18 mouse cellular contexts compared by ENCODE assay signal in the genomic region with DNA sequence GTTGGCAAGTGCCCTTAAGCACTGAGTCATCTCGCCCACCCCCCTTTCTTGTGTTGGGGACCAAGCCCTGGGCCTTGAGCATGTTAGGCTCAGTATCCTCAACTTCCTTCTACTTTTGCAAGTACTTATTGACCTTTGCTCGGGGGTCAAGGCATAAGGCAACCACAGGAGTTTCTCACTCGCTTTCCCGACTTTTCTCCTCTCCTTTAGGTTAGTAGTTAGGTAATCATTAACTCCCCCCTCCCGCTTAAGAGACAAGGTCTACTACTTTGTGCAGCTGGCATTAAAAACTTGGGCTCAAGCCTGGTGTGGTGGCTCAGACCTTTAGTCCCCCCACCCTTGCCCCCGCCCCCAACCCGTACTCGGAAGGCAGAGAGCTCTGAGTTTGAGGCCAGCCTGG. TPM values are rescaled to one million over a fixed set of nuclear protein-coding genes. Genes with fewer than 3 reads are reported as not detected.
DNase-seq lines count a peak whose midpoint lies in the region; ATAC-seq and TF ChIP-seq lines count a peak whose summit lies in the region.
"Had no signal": no experiment of that assay in that cellular context is flagged by ENCODE, and none has a peak within 500 bp of the region (broad histone marks: within the 10 kb centered on the region; RNA-seq: fewer than 3 reads in every experiment).

No protein-coding gene starts in this region.

- H3K4me2 ChIP-seq in liver, embryonic 13.5 days = no peak overlapping the region
- no peak overlapping the region for H3K4me2 ChIP-seq in liver, embryonic 11.5 days
- H3K4me2 ChIP-seq: limb, embryonic 15.5 days; midbrain, embryonic 15.5 days had no signal

- no peak overlapping the region for H3K4me3 ChIP-seq in liver, embryonic 13.5 days (replicated peaks)
- H3K4me3 ChIP-seq in liver, embryonic 11.5 days (ENCODE audit: low read depth, low read length) = no peak overlapping the region
- no peak overlapping the region for H3K4me3 ChIP-seq in ES-E14 (ENCODE audit: insufficient read depth in 1 of 2, low read depth in 1 of 2, low read length in 2 of 2, poor library complexity in 1 of 2, severe bottlenecking in 1 of 2)
- H3K4me3 ChIP-seq: heart, adult 2 months; limb, embryonic 15.5 days; megakaryocyte, embryonic 14.5 days; midbrain, embryonic 15.5 days had no signal

- peaks cover 28% of the 10 kb centered on the region for H3K4me1 ChIP-seq in liver, embryonic 13.5 days (replicated peaks)
- H3K4me1 ChIP-seq in liver, embryonic 11.5 days (replicated peaks; ENCODE audit: control insufficient read depth, insufficient read depth, low read length) = peaks cover 16% of the 10 kb centered on the region
- peaks cover 9 to 15% of the 10 kb centered on the region in 2 experiments for H3K4me1 ChIP-seq in ES-E14 (ENCODE audit: control insufficient read depth in 2 of 2, insufficient read depth in 2 of 2, low read length in 2 of 2, poor library complexity in 1 of 2)

- no peaks in the 10 kb centered on the region for H3K36me3 ChIP-seq in liver, embryonic 13.5 days
- H3K36me3 ChIP-seq in liver, embryonic 11.5 days (ENCODE audit: control insufficient read depth, insufficient read depth, low read length) = no peaks in the 10 kb centered on the region
- no peaks in the 10 kb centered on the region for H3K36me3 ChIP-seq in ES-E14 (ENCODE audit: control insufficient read depth, insufficient read depth, low read length, poor library complexity, severe bottlenecking)
- H3K36me3 ChIP-seq: limb, embryonic 15.5 days; midbrain, embryonic 15.5 days had no signal

- H3K27ac ChIP-seq in liver, embryonic 13.5 days = peak overlapping the region; percentile 25; the same call in 1 of the 2 replicates
- H3K27ac ChIP-seq in liver, embryonic 11.5 days (ENCODE audit: low read depth, low read length) = no peak overlapping the region
- H3K27ac ChIP-seq in ES-E14 (ENCODE audit: insufficient read depth, low read depth, low read length, poor library complexity, severe bottlenecking) = no peak overlapping the region; the same call in 1 of the 2 replicates
- H3K27ac ChIP-seq: heart, adult 2 months; limb, embryonic 15.5 days; midbrain, embryonic 15.5 days had no signal

- in situ Hi-C loops in ES-E14 (cut with MboI; ENCODE audit: low sequenced_read_pairs in 2 of 2, unreplicated experiment in 2 of 2) = no loop called here

- H3K9ac ChIP-seq in liver, embryonic 13.5 days = no peak overlapping the region
- no peak overlapping the region for H3K9ac ChIP-seq in liver, embryonic 11.5 days (ENCODE audit: low read depth, low read length)
- H3K9ac ChIP-seq in ES-E14 (ENCODE audit: insufficient read depth, low read depth, low read length, poor library complexity, severe bottlenecking) = peak overlapping the region; percentile 18; the same call in 1 of the 2 replicates
- H3K9ac ChIP-seq: forebrain, postnatal 0 days; limb, embryonic 15.5 days; midbrain, embryonic 15.5 days had no signal

- H3K27me3 ChIP-seq in liver, embryonic 13.5 days = no peaks in the 10 kb centered on the region
- no peaks in the 10 kb centered on the region for H3K27me3 ChIP-seq in liver, embryonic 11.5 days (replicated peaks; ENCODE audit: control insufficient read depth, insufficient read depth, low read length)
- H3K27me3 ChIP-seq: limb, embryonic 15.5 days; megakaryocyte, embryonic 14.5 days had no signal

- H3K9me3 ChIP-seq in liver, embryonic 13.5 days (replicated peaks) = no peaks in the 10 kb centered on the region
- H3K9me3 ChIP-seq in liver, embryonic 11.5 days (ENCODE audit: control insufficient read depth, low read length) = no peaks in the 10 kb centered on the region
- no peaks in the 10 kb centered on the region for H3K9me3 ChIP-seq in ES-E14 (ENCODE audit: control insufficient read depth, insufficient read depth, low read depth, low read length)
- H3K9me3 ChIP-seq: limb, embryonic 15.5 days; megakaryocyte, embryonic 14.5 days; midbrain, embryonic 15.5 days had no signal

- WGBS in liver, embryonic 13.5 days (ENCODE audit: insufficient replicate concordance) = 65% methylated on average over 8 of the region's 8 CpGs
- 64% methylated on average over 8 of the region's 8 CpGs for WGBS in liver, embryonic 11.5 days

- no peak for ATAC-seq in liver, embryonic 13.5 days (ENCODE audit: low read depth)
- ATAC-seq in liver, embryonic 11.5 days (replicated peaks; ENCODE audit: low FRiP score) = no peak
- ATAC-seq: forebrain, postnatal 0 days; inflammation-experienced regulatory T-cells, adult 6 months; midbrain, embryonic 15.5 days had no signal

- no peak for DNase-seq in liver, embryonic 13.5 days
- no peak for DNase-seq in liver, embryonic 11.5 days (ENCODE audit: low spot score)
- no peak for DNase-seq in ES-E14 (ENCODE audit: low read depth, low spot score)
- peak; percentile 71 to 91 for DNase-seq in kidney, adult 8-10 months
- peak; percentile 73 to 82 for DNase-seq in kidney, postnatal 25 days
- no peak for DNase-seq in layer of hippocampus, adult 9-11 months
- no peak for DNase-seq in gastrocnemius, adult 8-10 months (ENCODE audit: low spot score in 2 of 2)
- no peak for DNase-seq in spleen, postnatal 36 days (ENCODE audit: low spot score in 2 of 2)
- DNase-seq: adrenal gland, postnatal 36 days; cerebellum, adult 8-10 months; forebrain, postnatal 0 days; heart, adult 2 months; right cerebral cortex, postnatal 4 days; thymus, adult 2 months had no signal

TF ChIP-seq in ES-E14, 5 proteins besides CTCF, POLR2A, EP300 and RAD21:
- no peak for TF ChIP-seq ZC3H11A (IDR thresholded peaks at IDR 0.05; ENCODE audit: borderline replicate concordance, low read depth, low read length)
- no peak for TF ChIP-seq MAFK (IDR thresholded peaks at IDR 0.05; ENCODE audit: insufficient read depth, low read depth, low read length)
- TF ChIP-seq HCFC1 (IDR thresholded peaks at IDR 0.05; ENCODE audit: borderline replicate concordance, insufficient read depth, low read length) = no peak
- no peak for TF ChIP-seq CHD2 (IDR thresholded peaks at IDR 0.05; ENCODE audit: low read depth, low read length)
- TF ChIP-seq ZNF384 (IDR thresholded peaks at IDR 0.05; ENCODE audit: low read depth, low read length) = no peak

RNA-seq across cellular contexts. Expression of gene Sesn2, which starts 7.8 kb away (rescaled TPM):
- 7.0 TPM in 2 replicates for polyA plus RNA-seq in liver, embryonic 13.5 days (2015; fragmentation: Nextera tagmentation; extraction: Ambion mirVana)
- 10.2 and 10.5 TPM in 2 replicates for polyA plus RNA-seq in liver, embryonic 11.5 days (2014; fragmentation: Nextera tagmentation; extraction: Ambion mirVana)
- total RNA-seq in ES-E14 (2012; rRNA removed) = 75.8 and 96.1 TPM in 2 replicates
- 1 to 10 TPM; 2.1 to 2.5 (median 2.2) TPM for total RNA-seq in gastrocnemius, adult 8-10 months (2022)

RNA-seq across cellular contexts. Expression of gene Atpif1, which starts 15.4 kb away (rescaled TPM):
- 1,559 and 1,572 TPM in 2 replicates for polyA plus RNA-seq in liver, embryonic 13.5 days (2015; fragmentation: Nextera tagmentation; extraction: Ambion mirVana)
- 1,813 and 1,952 TPM in 2 replicates for polyA plus RNA-seq in liver, embryonic 11.5 days (2014; fragmentation: Nextera tagmentation; extraction: Ambion mirVana)
- total RNA-seq in ES-E14 (2012; rRNA removed) = 485 and 496 TPM in 2 replicates
- total RNA-seq in gastrocnemius, adult 8-10 months (2022) = 10 to 100 TPM; 48.3 to 57.9 (median 49.7) TPM

RNA-seq across cellular contexts. Expression of gene Dnajc8, which starts 17.3 kb away (rescaled TPM):
- 125 and 148 TPM in 2 replicates for polyA plus RNA-seq in liver, embryonic 13.5 days (2015; fragmentation: Nextera tagmentation; extraction: Ambion mirVana)
- 241 and 245 TPM in 2 replicates for polyA plus RNA-seq in liver, embryonic 11.5 days (2014; fragmentation: Nextera tagmentation; extraction: Ambion mirVana)
- 127 and 167 TPM in 2 replicates for total RNA-seq in ES-E14 (2012; rRNA removed)
- 10 to 100 TPM; 34.4 to 50.4 (median 38.8) TPM for total RNA-seq in gastrocnemius, adult 8-10 months (2022)

RNA-seq across cellular contexts. Expression of gene Ptafr, which starts 45.8 kb away (rescaled TPM):
- 0.67 and 0.68 TPM in 2 replicates for polyA plus RNA-seq in liver, embryonic 13.5 days (2015; fragmentation: Nextera tagmentation; extraction: Ambion mirVana)
- 0.73 and 0.85 TPM in 2 replicates for polyA plus RNA-seq in liver, embryonic 11.5 days (2014; fragmentation: Nextera tagmentation; extraction: Ambion mirVana)
- 0.26 and 0.40 TPM in 2 replicates for total RNA-seq in ES-E14 (2012; rRNA removed)
- 1 to 10 TPM in 1 of 4 experiments, under 1 TPM in 3; 0.15 to 1.0 (median 0.50) TPM for total RNA-seq in gastrocnemius, adult 8-10 months (2022)

RNA-seq across cellular contexts. Expression of gene Med18, which starts 54.3 kb away (rescaled TPM):
- 17.1 and 19.7 TPM in 2 replicates for polyA plus RNA-seq in liver, embryonic 13.5 days (2015; fragmentation: Nextera tagmentation; extraction: Ambion mirVana)
- 24.6 and 24.7 TPM in 2 replicates for polyA plus RNA-seq in liver, embryonic 11.5 days (2014; fragmentation: Nextera tagmentation; extraction: Ambion mirVana)
- total RNA-seq in ES-E14 (2012; rRNA removed) = 29.7 and 32.8 TPM in 2 replicates
- total RNA-seq in gastrocnemius, adult 8-10 months (2022) = 1 to 10 TPM; 2.2 to 4.9 (median 3.4) TPM

Comparison
In these comparisons a context has a peak if more than half of its experiments do, and no peak if none do; other contexts are left out.
1. DNase-seq: peak in kidney, adult 8-10 months (2 of 2) and kidney, postnatal 25 days (2 of 2); none in liver, embryonic 13.5 days (single experiment), liver, embryonic 11.5 days (single experiment), ES-E14 (single experiment), layer of hippocampus, adult 9-11 months (single experiment), gastrocnemius, adult 8-10 months (0 of 2) and spleen, postnatal 36 days (0 of 2).
2. RNA of gene Sesn2, which starts 7.8 kb away (total RNA-seq): 75.8 to 96.1 TPM in ES-E14; 2.1 to 2.5 TPM in gastrocnemius, adult 8-10 months; every median in the first group is over 10 times any median in the second.